Mouse (Mus musculus) heart, embryonic 15.5 days (tissue): ENCODE data around the gene Ptpn13. TPM values are rescaled to one million over a fixed set of nuclear protein-coding genes. Genes with fewer than 3 reads are reported as not detected.
A peak's percentile ranks its signal among the peaks of the same experiment; 100 is the strongest.

Source experiments
- ATAC-seq: fragments of 200-750 bp; cut with Nextera tagmentation; replicated peaks from 2 replicates; pipeline ENCODE4 v1.8.0; 2017; ENCODE audit warnings: low read depth, moderate TSS enrichment; ENCODE audit not compliant: insufficient number of reproducible peaks, insufficient read depth, low FRiP score
- H3K27ac ChIP-seq: fragments of 300-500 bp; sonication (generic); 2 replicates; pipeline ENCODE4 v1.5.1; 2015; ENCODE audit warnings: mild to moderate bottlenecking, inconsistent platforms
- H3K27me3 ChIP-seq: fragments of 300-500 bp; sonication (generic); 2 replicates; pipeline ENCODE4 v1.6.1; 2015; ENCODE audit warnings: inconsistent platforms
- H3K36me3 ChIP-seq: fragments of 300-500 bp; sonication (generic); 2 replicates; pipeline ENCODE4 v1.6.1; 2015; ENCODE audit warnings: mild to moderate bottlenecking, inconsistent platforms
- H3K4me1 ChIP-seq: fragments of 300-500 bp; sonication (generic); replicated peaks from 2 replicates; pipeline ENCODE4 v1.6.1; 2015; ENCODE audit warnings: inconsistent platforms
- H3K4me2 ChIP-seq: fragments of 300-500 bp; sonication (generic); 2 replicates; pipeline ENCODE4 v1.6.1; 2015; ENCODE audit warnings: inconsistent platforms, mild to moderate bottlenecking, moderate library complexity
- H3K4me3 ChIP-seq: fragments of 300-500 bp; sonication (generic); 2 replicates; pipeline ENCODE4 v1.5.1; 2015; ENCODE audit warnings: mild to moderate bottlenecking, inconsistent platforms
- H3K9ac ChIP-seq: fragments of 300-500 bp; sonication (generic); 2 replicates; pipeline ENCODE4 v1.6.1; 2015; ENCODE audit warnings: mild to moderate bottlenecking, inconsistent platforms
- H3K9me3 ChIP-seq: fragments of 300-500 bp; sonication (generic); replicated peaks from 2 replicates; pipeline ENCODE4 v1.6.1; 2016; ENCODE audit warnings: inconsistent platforms
- WGBS: fragments of 180-500 bp; shearing (Covaris S2); methylation state at CpG from one replicate; pipeline ENCODE4 v1.1.7; 2015; ENCODE audit warnings: mixed read lengths; 5-methylcytosine and 5-hydroxymethylcytosine counted together
- polyA plus RNA-seq: library from polyadenylated mRNA; unstranded; fragments of >200 nt; fragmentation: Nextera tagmentation; extraction: Ambion mirVana; gene quantifications from 2 replicates; pipeline ENCODE4 v1.2.1, GENCODE M21; 2015

The Ptpn13 gene
- 5.9 and 8.8 TPM in 2 replicates for polyA plus RNA-seq

DNA sequence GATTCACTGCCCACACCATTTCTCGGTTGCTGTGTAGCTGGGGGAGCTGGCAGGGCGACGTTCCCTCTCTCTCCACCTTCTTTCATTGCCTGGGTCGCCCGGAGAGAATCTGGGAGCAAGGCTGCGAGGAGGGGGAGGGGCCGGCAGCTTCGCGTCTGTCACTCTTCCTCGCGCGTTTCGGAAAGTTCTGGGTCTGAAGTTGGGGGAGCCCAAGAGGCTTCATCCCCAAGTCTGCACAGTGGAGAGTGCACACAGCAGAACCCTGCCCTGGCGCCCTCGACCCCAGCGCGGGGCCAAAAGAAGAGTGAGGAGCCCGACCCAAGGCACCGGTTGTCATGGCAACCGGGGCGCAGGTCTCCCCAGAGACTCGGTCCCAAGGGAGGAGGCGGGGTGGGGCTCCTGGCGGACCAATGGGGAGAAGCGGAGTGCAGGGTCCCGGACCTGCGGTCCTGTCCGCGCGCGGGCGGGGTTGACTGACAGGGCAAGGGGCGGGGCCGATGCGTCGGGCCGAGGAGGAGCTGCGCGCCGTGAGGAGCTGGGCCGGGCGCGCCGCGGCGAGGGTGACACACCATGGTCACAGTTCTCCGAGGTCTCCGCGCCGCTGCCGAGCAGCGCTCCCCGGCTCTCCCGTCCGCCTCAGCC, at the start of gene Ptpn13:
TSS of gene Ptpn13 (plus strand) at position 515 of the 642 bp plus-strand sequence.
- peak within 1 kb of the TSS; percentile 87 for H3K4me2 ChIP-seq
- H3K9me3 ChIP-seq = no peaks in the 10 kb centered on the region
- WGBS = under 1% methylated on average over 55 of the region's 55 CpGs
- peak; percentile 98 for ATAC-seq
- H3K4me3 ChIP-seq = peak within 1 kb of the TSS; percentile 90
- H3K36me3 ChIP-seq = no peaks in the 10 kb centered on the region
- H3K9ac ChIP-seq = peak within 1 kb of the TSS; percentile 81
- H3K27me3 ChIP-seq = no peaks in the 10 kb centered on the region
- H3K27ac ChIP-seq = peak within 1 kb of the TSS; percentile 88
- peaks cover 30% of the 10 kb centered on the region for H3K4me1 ChIP-seq

DNA sequence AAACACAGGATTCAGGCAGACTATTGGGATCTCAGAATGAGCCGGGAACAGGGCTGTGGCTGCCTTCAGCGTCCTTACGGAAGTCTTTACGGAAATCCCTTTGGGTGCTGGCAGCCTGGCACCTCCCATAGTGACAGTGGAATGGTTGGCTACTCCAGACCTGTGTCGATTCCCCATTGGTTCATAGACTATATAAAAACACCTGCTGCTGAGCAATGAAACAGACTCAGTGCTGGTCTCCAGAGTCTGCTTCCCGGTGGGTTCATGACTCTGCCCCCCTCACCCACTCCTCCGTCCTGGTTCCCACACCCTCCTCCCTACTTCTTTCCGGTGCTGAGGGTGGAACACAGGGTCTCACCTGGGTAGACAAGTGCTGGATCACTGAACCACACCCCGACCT, 49.8 kb upstream of the Ptpn13 start:
- Histone ChIP-seq H3K36me3 (no peaks in the 10 kb centered on the region), H3K9me3 (no peaks in the 10 kb centered on the region), H3K4me1 (peaks cover 15% of the 10 kb centered on the region), H3K4me2 (no peak overlapping the region), H3K9ac (no peak overlapping the region), H3K4me3 (no peak overlapping the region), H3K27me3 (peaks cover 8% of the 10 kb centered on the region), H3K27ac (no peak overlapping the region)
- WGBS = 89% methylated on average over 9 of the region's 9 CpGs
- no peak for ATAC-seq

DNA sequence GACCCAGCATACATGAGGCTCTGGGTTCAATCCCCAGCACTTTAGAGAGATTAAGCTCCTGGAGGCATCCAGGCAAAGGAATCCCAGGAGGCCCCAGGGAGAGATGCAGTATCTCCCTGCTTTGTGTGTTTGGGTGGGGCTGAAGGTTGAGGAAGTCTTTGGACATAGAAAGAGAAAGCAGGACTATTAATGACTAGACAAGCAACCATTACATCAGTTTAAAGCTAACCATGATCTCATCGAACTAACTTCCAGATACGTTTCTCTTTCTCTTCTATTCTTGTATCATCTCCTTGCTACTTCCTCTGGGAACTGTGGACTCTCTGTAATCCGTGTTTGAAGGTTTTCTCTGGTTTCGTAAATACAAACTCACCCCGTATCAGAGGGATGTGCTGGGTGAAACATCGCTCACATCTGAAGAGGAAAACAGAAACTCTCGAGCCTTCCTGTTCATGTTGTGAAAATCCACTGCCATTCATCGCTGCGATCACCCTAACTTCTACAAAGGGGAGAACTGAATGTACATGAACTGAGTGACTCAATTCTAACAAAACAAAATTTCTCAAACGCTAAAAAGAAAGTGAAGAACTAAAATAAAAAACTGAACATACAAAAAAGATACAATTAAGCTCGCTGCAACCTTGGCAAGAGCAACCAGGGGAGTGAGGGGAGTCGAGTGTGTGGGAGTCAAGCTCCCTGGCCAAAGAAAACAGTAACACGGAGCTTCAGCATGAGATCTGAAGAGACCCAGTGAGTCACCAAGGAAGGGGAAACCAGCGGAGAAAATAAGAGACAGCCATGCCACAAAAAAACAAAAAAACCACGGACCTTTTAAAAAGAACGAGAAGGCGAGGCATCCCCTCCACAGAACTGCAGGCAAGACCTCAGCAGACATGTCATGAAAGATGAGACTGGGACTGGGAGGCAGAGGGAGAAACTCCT, 48.4 kb upstream of the Ptpn13 start:
- whole genome bisulfite sequencing = 44% methylated on average over 17 of the region's 17 CpGs
- no peaks in the 10 kb centered on the region for H3K9me3 ChIP-seq
- H3K27ac ChIP-seq = peak overlapping the region; percentile 50
- peaks cover 22% of the 10 kb centered on the region for H3K4me1 ChIP-seq
- no peaks in the 10 kb centered on the region for H3K36me3 ChIP-seq
- no peak overlapping the region for H3K4me3 ChIP-seq
- peaks cover 10% of the 10 kb centered on the region for H3K27me3 ChIP-seq
- peak overlapping the region; percentile 35 for H3K4me2 ChIP-seq
- H3K9ac ChIP-seq = no peak overlapping the region
- ATAC-seq = no peak

- ATAC-seq = no peak
- Histone ChIP-seq H3K9ac (no peak overlapping the region), H3K4me2 (peak overlapping the region; percentile 35), H3K27me3 (peaks cover 11% of the 10 kb centered on the region), H3K36me3 (no peaks in the 10 kb centered on the region), H3K4me3 (no peak overlapping the region), H3K4me1 (peaks cover 22% of the 10 kb centered on the region), H3K9me3 (no peaks in the 10 kb centered on the region), H3K27ac (peak overlapping the region; percentile 50)
- 12% methylated on average over 12 of the region's 12 CpGs for WGBS
Observed at GRCm38 (mm10) chr5:103377493-103378130, 47.4 kb upstream of the Ptpn13 start.

GRCm38 (mm10) chr5:103380785-103381527, 44.0 kb upstream of the Ptpn13 start:
- no peak overlapping the region for H3K9ac ChIP-seq
- H3K9me3 ChIP-seq = no peaks in the 10 kb centered on the region
- no peak overlapping the region for H3K4me2 ChIP-seq
- H3K4me1 ChIP-seq = peaks cover 22% of the 10 kb centered on the region
- no peak overlapping the region for H3K4me3 ChIP-seq
- WGBS = 56% methylated on average over 11 of the region's 11 CpGs
- H3K36me3 ChIP-seq = no peaks in the 10 kb centered on the region
- H3K27ac ChIP-seq = peak overlapping the region; percentile 60
- peaks cover 11% of the 10 kb centered on the region; the same call in 1 of the 2 replicates for H3K27me3 ChIP-seq
- ATAC-seq = no peak

DNA sequence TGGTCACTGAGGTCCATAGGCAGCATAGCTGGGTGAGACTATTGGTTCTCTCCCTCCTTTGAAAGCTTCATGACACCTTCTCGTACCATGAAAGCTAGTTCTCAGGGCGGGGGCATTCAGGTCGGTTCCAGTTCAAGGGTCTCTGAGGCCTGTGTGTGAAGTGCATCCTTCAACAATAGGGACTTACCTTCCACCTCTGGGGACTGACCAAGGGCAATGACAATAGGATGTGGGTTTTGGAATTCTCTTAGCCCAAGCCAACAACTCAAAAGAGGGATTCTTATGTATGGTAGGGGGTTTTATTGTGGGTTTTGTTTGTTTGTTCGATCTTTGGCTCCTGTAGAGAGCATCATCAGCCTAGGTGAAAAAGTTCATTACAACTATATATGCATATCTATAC, 42.0 kb upstream of the Ptpn13 start:
- Histone ChIP-seq H3K27me3 (peaks cover 11% of the 10 kb centered on the region; the same call in 1 of the 2 replicates), H3K4me2 (no peak overlapping the region), H3K9ac (no peak overlapping the region), H3K9me3 (no peaks in the 10 kb centered on the region), H3K4me3 (no peak overlapping the region), H3K4me1 (peaks cover 19% of the 10 kb centered on the region), H3K36me3 (no peaks in the 10 kb centered on the region), H3K27ac (no peak overlapping the region)
- 91% methylated on average over 4 of the region's 4 CpGs for WGBS
- no peak for ATAC-seq

DNA sequence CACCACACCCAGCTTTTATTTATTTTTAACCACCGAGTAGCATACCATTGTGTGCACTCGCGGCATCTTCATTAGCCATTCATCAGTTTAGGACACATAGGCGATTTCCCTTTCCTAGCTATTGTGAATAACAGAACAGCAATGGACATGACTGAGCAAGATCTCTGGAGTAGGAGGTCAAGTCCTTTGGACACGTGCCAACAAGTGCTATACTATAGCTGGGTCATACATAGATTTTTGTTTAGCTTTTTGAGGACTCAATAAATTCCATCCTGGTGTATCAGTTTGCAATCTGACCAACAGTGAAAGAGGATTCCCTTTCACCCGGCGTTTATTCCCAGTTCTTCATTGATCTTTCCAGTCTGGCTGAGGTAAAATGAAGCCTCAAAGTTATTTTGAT, 41.0 kb upstream of the Ptpn13 start:
- WGBS = 76% methylated on average over 7 of the region's 7 CpGs
- H3K27me3 ChIP-seq = peaks cover 5% of the 10 kb centered on the region; the same call in 1 of the 2 replicates

GRCm38 (mm10) chr5:103387540-103388026, 37.4 kb upstream of the Ptpn13 start:
- peak; percentile 90 for ATAC-seq
- Histone ChIP-seq H3K4me3 (no peak overlapping the region), H3K36me3 (no peaks in the 10 kb centered on the region), H3K27ac (peak overlapping the region; percentile 80), H3K27me3 (no peaks in the 10 kb centered on the region), H3K4me2 (no peak overlapping the region), H3K9ac (no peak overlapping the region), H3K9me3 (no peaks in the 10 kb centered on the region), H3K4me1 (peaks cover 14% of the 10 kb centered on the region)
- WGBS = 17% methylated on average over 8 of the region's 8 CpGs

More for the DNA sequence above, 41.0 kb upstream of the Ptpn13 start:
- Histone ChIP-seq H3K4me2 (no peak overlapping the region), H3K9ac (no peak overlapping the region), H3K4me1 (peaks cover 21% of the 10 kb centered on the region), H3K36me3 (no peaks in the 10 kb centered on the region), H3K4me3 (no peak overlapping the region), H3K27ac (no peak overlapping the region), H3K9me3 (no peaks in the 10 kb centered on the region)
- ATAC-seq = no peak

- Histone ChIP-seq H3K27ac (no peak overlapping the region), H3K36me3 (no peaks in the 10 kb centered on the region), H3K27me3 (no peaks in the 10 kb centered on the region), H3K4me3 (no peak overlapping the region), H3K9ac (no peak overlapping the region), H3K9me3 (no peaks in the 10 kb centered on the region), H3K4me1 (peaks cover 14% of the 10 kb centered on the region), H3K4me2 (no peak overlapping the region)
- WGBS = 80% methylated on average over 5 of the region's 5 CpGs
- ATAC-seq = no peak
Observed at GRCm38 (mm10) chr5:103389415-103389814, 35.6 kb upstream of the Ptpn13 start.

- Histone ChIP-seq H3K27ac (no peak overlapping the region), H3K27me3 (no peaks in the 10 kb centered on the region), H3K9me3 (no peaks in the 10 kb centered on the region), H3K4me2 (no peak overlapping the region), H3K4me3 (no peak overlapping the region), H3K4me1 (peaks cover 2% of the 10 kb centered on the region), H3K36me3 (no peaks in the 10 kb centered on the region), H3K9ac (no peak overlapping the region)
- no peak for ATAC-seq
- WGBS = 20% methylated on average over 4 of the region's 4 CpGs
Observed at GRCm38 (mm10) chr5:103393220-103393619, 31.8 kb upstream of the Ptpn13 start.
